Mouse (Mus musculus) MEL (cell line): ENCODE data around the gene Kirrel3. TPM values are rescaled to one million over a fixed set of nuclear protein-coding genes. Genes with fewer than 3 reads are reported as not detected.

Source experiments
- DNase-seq: peaks from one replicate; pipeline ENCODE4 v3.0.0; 2011; ENCODE audit warnings: low read depth, low spot score
- H3K27ac ChIP-seq: 2 replicates; pipeline ENCODE4 v1.5.1; 2012; ENCODE audit warnings: low read depth, mild to moderate bottlenecking, control low read depth, low read length, moderate library complexity; ENCODE audit not compliant: control insufficient read depth
- H3K27me3 ChIP-seq, 2 experiments: fragments of 150-350 bp in 1 of 2; sonication (generic) in 1 of 2; 2 replicates each; pipeline ENCODE4 v1.6.1; 2012; ENCODE audit warnings: low read length in 2 of 2, mild to moderate bottlenecking in 2 of 2, improper control_type of control experiment in 1 of 2, moderate library complexity in 1 of 2; ENCODE audit not compliant: insufficient read depth in 2 of 2, control insufficient read depth in 1 of 2
- H3K36me3 ChIP-seq, 2 experiments: 2 replicates each; pipeline ENCODE4 v1.6.1; 2012 to 2014; ENCODE audit warnings: low read length in 2 of 2, improper control_type of control experiment in 1 of 2, inconsistent platforms in 1 of 2, mild to moderate bottlenecking in 1 of 2; ENCODE audit not compliant: insufficient read depth in 2 of 2, control insufficient read depth in 1 of 2
- H3K4me1 ChIP-seq, 2 experiments: fragments of 150-350 bp in 1 of 2; sonication (generic) in 1 of 2; 2 replicates each; pipeline ENCODE4 v1.6.1; 2012; ENCODE audit warnings: low read length in 2 of 2, improper control_type of control experiment in 1 of 2, mild to moderate bottlenecking in 1 of 2; ENCODE audit not compliant: insufficient read depth in 2 of 2, control insufficient read depth in 1 of 2
- H3K4me3 ChIP-seq, 2 experiments: fragments of 150-350 bp in 1 of 2; sonication (generic) in 1 of 2; 2 replicates each; pipeline ENCODE4 v1.5.1; 2012; ENCODE audit warnings: low read depth in 2 of 2, low read length in 2 of 2, mild to moderate bottlenecking in 2 of 2, moderate library complexity in 2 of 2, control low read depth in 1 of 2, improper control_type of control experiment in 1 of 2; ENCODE audit not compliant: control insufficient read depth in 1 of 2, insufficient read depth in 1 of 2
- H3K79me2 ChIP-seq: 2 replicates; pipeline ENCODE4 v1.6.1; 2012; ENCODE audit warnings: mild to moderate bottlenecking, low read length, moderate library complexity; ENCODE audit not compliant: control insufficient read depth, poor library complexity, insufficient read depth
- H3K9ac ChIP-seq: 2 replicates; pipeline ENCODE4 v1.6.1; 2012; ENCODE audit warnings: low read depth, mild to moderate bottlenecking, control low read depth, low read length, moderate library complexity; ENCODE audit not compliant: control insufficient read depth, poor library complexity, severe bottlenecking
- H3K9me3 ChIP-seq: fragments of 150-350 bp; sonication (generic); replicated peaks from 2 replicates; pipeline ENCODE4 v1.6.1; 2012; ENCODE audit warnings: mild to moderate bottlenecking, low read length, improper control_type of control experiment, moderate library complexity; ENCODE audit not compliant: insufficient read depth
- BHLHE40 ChIP-seq: IDR thresholded peaks from 2 replicates; pipeline ENCODE4 v1.6.1; 2012; ENCODE audit warnings: low read depth, mild to moderate bottlenecking, inconsistent platforms, low read length, improper control_type of control experiment, borderline replicate concordance
- CHD1 ChIP-seq: IDR thresholded peaks from 2 replicates; pipeline ENCODE4 v1.6.1; 2012; ENCODE audit warnings: low read depth, mild to moderate bottlenecking, inconsistent platforms, low read length, improper control_type of control experiment
- E2F4 ChIP-seq: IDR thresholded peaks from 2 replicates; pipeline ENCODE4 v1.6.1; 2011; ENCODE audit warnings: low read depth, low read length, improper control_type of control experiment, borderline replicate concordance
- HCFC1 ChIP-seq: IDR thresholded peaks from 2 replicates; pipeline ENCODE4 v1.6.1; 2012; ENCODE audit warnings: low read depth, mild to moderate bottlenecking, inconsistent platforms, low read length, improper control_type of control experiment, moderate library complexity
- JUND ChIP-seq: IDR thresholded peaks from 2 replicates; pipeline ENCODE4 v1.6.1; 2011; ENCODE audit warnings: low read depth, mild to moderate bottlenecking, improper control_type of control experiment, low read length
- KAT2A ChIP-seq: conservative IDR thresholded peaks from 2 replicates; pipeline ENCODE4 v1.6.1; 2012; ENCODE audit warnings: low read depth, low read length, improper control_type of control experiment, inconsistent platforms
- MAFK ChIP-seq: IDR thresholded peaks from 2 replicates; pipeline ENCODE4 v1.6.1; 2011; ENCODE audit warnings: low read depth, mild to moderate bottlenecking, low read length, improper control_type of control experiment, borderline replicate concordance
- MAX ChIP-seq: IDR thresholded peaks from 2 replicates; pipeline ENCODE4 v1.6.1; 2011; ENCODE audit warnings: low read length, improper control_type of control experiment
- MAZ ChIP-seq: IDR thresholded peaks from 2 replicates; pipeline ENCODE4 v1.6.1; 2012; ENCODE audit warnings: low read depth, mild to moderate bottlenecking, inconsistent platforms, low read length, improper control_type of control experiment
- MEF2A ChIP-seq: IDR thresholded peaks from 2 replicates; pipeline ENCODE4 v1.6.1; 2014; ENCODE audit warnings: low read depth, mild to moderate bottlenecking, inconsistent platforms, low read length, improper control_type of control experiment; ENCODE audit not compliant: poor library complexity, insufficient replicate concordance, severe bottlenecking; ENCODE audit errors: extremely low read depth
- MYC ChIP-seq: IDR thresholded peaks from 2 replicates; pipeline ENCODE4 v1.6.1; 2011; ENCODE audit warnings: low read depth, mild to moderate bottlenecking, low read length, improper control_type of control experiment, moderate library complexity
- NRF1 ChIP-seq: IDR thresholded peaks from 2 replicates; pipeline ENCODE4 v1.6.1; 2014; ENCODE audit warnings: low read depth, mild to moderate bottlenecking, inconsistent platforms, low read length, improper control_type of control experiment, moderate library complexity; ENCODE audit not compliant: poor library complexity, insufficient read depth, severe bottlenecking
- POLR2A ChIP-seq, 2 experiments: IDR thresholded peaks; 2 replicates each; pipeline ENCODE4 v1.6.1; 2011 to 2012; ENCODE audit warnings: low read length in 2 of 2, mild to moderate bottlenecking in 2 of 2, control low read depth in 1 of 2, improper control_type of control experiment in 1 of 2, low read depth in 1 of 2, moderate library complexity in 1 of 2; ENCODE audit not compliant: control insufficient read depth in 1 of 2, insufficient read depth in 1 of 2, poor library complexity in 1 of 2
- POLR2AphosphoS2 ChIP-seq: IDR thresholded peaks from 2 replicates; pipeline ENCODE4 v1.6.1; 2011; ENCODE audit warnings: low read length, improper control_type of control experiment
- POLR2AphosphoS5 ChIP-seq: IDR thresholded peaks from 2 replicates; pipeline ENCODE4 v1.6.1; 2012; ENCODE audit warnings: low read depth, borderline replicate concordance, mild to moderate bottlenecking, inconsistent platforms, low read length, moderate library complexity, mixed read lengths
- RAD21 ChIP-seq: IDR thresholded peaks from 2 replicates; pipeline ENCODE4 v1.6.1; 2011; ENCODE audit warnings: mild to moderate bottlenecking, low read depth, low read length, improper control_type of control experiment
- RCOR1 ChIP-seq: IDR thresholded peaks from 2 replicates; pipeline ENCODE4 v1.6.1; 2012; ENCODE audit warnings: low read depth, mild to moderate bottlenecking, inconsistent platforms, low read length, improper control_type of control experiment
- TBP ChIP-seq: IDR thresholded peaks from 2 replicates; pipeline ENCODE4 v1.8.0; 2011; ENCODE audit warnings: low read depth, low read length, improper control_type of control experiment
- TCF12 ChIP-seq: IDR thresholded peaks from 2 replicates; pipeline ENCODE4 v1.6.1; 2014; ENCODE audit warnings: low read depth, mild to moderate bottlenecking, inconsistent platforms, low read length, improper control_type of control experiment, moderate library complexity
- ZC3H11A ChIP-seq: IDR thresholded peaks from 2 replicates; pipeline ENCODE4 v1.6.1; 2012; ENCODE audit warnings: low read depth, mild to moderate bottlenecking, inconsistent platforms, low read length, improper control_type of control experiment
- ZKSCAN1 ChIP-seq: IDR thresholded peaks from 2 replicates; pipeline ENCODE4 v1.6.1; 2012; ENCODE audit warnings: low read depth, mild to moderate bottlenecking, inconsistent platforms, low read length, improper control_type of control experiment, moderate library complexity
- ZNF384 ChIP-seq: IDR thresholded peaks from 2 replicates; pipeline ENCODE4 v1.6.1; 2012; ENCODE audit warnings: low read depth, mild to moderate bottlenecking, inconsistent platforms, low read length, improper control_type of control experiment
- polyA plus RNA-seq, 2 experiments: library from polyadenylated mRNA; stranded (reverse) in 1 of 2; unstranded in 1 of 2; fragments of >175 nt in 1 of 2; fragments of >200 nt in 1 of 2; gene quantifications; 2 replicates each; pipeline versions ENCODE4 v1.2.1 to v1.2.4; 2012; ENCODE audit warnings: low replicate concordance in 2 of 2, low read depth in 1 of 2; ENCODE audit not compliant: insufficient read length in 2 of 2, insufficient read depth in 1 of 2, missing spikeins in 1 of 2
- total RNA-seq: library from RNA; depleted of rRNA; stranded (reverse); fragments of 300-350 nt; gene quantifications from 2 replicates; pipeline ENCODE4 v1.2.3, GENCODE M21; 2012

Gene Kirrel3
- total and polyA plus RNA-seq, 3 experiments = 0.06 TPM; not detected in 2

DNA sequence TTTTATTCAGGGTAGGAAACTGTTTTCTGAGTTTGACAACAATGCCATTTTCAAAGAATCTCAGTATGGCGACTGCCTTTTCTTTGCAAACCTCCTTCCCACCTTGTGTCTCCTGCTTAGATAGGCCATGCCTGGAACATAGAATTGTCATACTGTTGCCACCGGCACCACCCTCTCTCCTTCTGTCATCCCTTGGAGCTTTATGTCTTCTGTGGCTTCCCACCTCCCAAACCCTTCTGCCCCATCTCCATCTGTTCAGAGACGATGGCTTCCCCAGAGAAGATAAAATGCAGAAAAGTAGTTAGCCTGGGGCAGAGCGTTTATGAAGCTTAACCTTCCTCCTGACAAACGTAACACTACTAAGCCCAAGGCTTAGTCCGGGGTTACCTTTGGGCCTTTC lies 88.9 kb downstream of the Kirrel3 start:
- no peaks in the 10 kb centered on the region for H3K36me3 ChIP-seq
- no peak for DNase-seq
- TF ChIP-seq MAZ (no peak), NRF1 (no peak), MAFK (no peak), TCF12 (no peak), TBP (no peak), KAT2A (no peak), POLR2AphosphoS5 (no peak), ZC3H11A (no peak), RCOR1 (no peak), JUND (no peak), E2F4 (no peak), RAD21 (no peak), MAX (no peak), POLR2A (IDR thresholded peaks at IDR 0.05; ENCODE audit: control insufficient read depth in 1 of 2, insufficient read depth in 1 of 2, low read depth in 1 of 2, low read length in 2 of 2, poor library complexity in 1 of 2) (no peak), POLR2AphosphoS2 (no peak)
- TF ChIP-seq, all 39 proteins: peak for 0

GRCm38 (mm10) chr9:34579174-34579573 lies 93.5 kb downstream of the Kirrel3 start:
- Histone ChIP-seq H3K4me1 (no peaks in the 10 kb centered on the region), H3K79me2 (no peaks in the 10 kb centered on the region), H3K27ac (no peak overlapping the region), H3K4me3 (no peak overlapping the region), H3K9me3 (no peaks in the 10 kb centered on the region), H3K36me3 (no peaks in the 10 kb centered on the region), H3K9ac (no peak overlapping the region), H3K27me3 (no peaks in the 10 kb centered on the region; a peak in 1 of 4 replicates)
- DNase-seq = no peak
- TF ChIP-seq MEF2A = no peak
- TF ChIP-seq ZKSCAN1 = no peak
- TF ChIP-seq KAT2A = no peak
- no peak for TF ChIP-seq TBP
- no peak for TF ChIP-seq ZNF384
- TF ChIP-seq POLR2A (IDR thresholded peaks at IDR 0.05; ENCODE audit: control insufficient read depth in 1 of 2, insufficient read depth in 1 of 2, low read depth in 1 of 2, low read length in 2 of 2, poor library complexity in 1 of 2) = no peak
- TF ChIP-seq E2F4 = no peak
- TF ChIP-seq HCFC1 = no peak
- no peak for TF ChIP-seq RCOR1
- TF ChIP-seq BHLHE40 = no peak
- TF ChIP-seq MYC = no peak
- TF ChIP-seq TCF12 = no peak
- TF ChIP-seq CHD1 = no peak

More for the DNA sequence above, 88.9 kb downstream of the Kirrel3 start:
- Histone ChIP-seq H3K9ac (no peak overlapping the region), H3K27ac (no peak overlapping the region), H3K9me3 (no peaks in the 10 kb centered on the region), H3K79me2 (no peaks in the 10 kb centered on the region), H3K27me3 (no peaks in the 10 kb centered on the region; a peak in 1 of 4 replicates), H3K4me3 (no peak overlapping the region), H3K4me1 (no peaks in the 10 kb centered on the region)
